9 mouse cellular contexts compared by ENCODE assay signal in the genomic region with DNA sequence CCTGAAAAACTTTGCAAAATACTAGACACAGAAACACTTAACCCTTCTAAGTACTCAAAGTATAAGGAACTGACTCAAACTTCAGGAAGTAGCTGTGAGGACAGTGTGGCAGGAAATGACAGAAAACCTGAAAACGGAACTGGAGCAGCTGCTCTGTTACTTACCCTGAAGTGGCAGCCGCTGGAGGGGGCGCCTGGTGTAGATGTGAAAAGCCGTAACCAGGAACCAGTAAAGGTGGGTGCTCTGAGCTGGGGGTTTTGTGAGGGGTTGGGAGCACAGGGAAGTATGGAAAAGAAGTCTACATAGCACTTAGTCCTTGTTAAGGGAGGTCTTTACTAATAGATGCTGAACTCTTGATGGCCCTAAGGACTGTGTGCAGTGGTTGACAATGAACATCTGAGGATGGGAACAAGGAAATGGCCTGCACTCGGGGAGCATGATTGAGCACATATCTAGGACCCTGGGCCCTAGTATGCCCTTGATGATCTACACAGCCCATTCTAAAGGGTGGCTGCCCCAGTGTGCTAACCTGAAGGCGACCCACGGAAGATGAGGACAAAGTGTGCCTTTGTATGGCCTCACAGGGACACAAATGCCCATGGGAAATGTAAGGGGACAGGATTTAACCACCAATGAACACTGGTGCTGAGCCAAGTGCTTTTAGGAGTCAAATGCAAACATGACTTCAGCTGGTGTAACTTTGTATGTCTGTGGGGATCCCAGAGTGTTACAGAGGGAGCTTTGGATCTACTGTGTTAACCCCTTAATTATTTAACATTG. TPM values are rescaled to one million over a fixed set of nuclear protein-coding genes. Genes with fewer than 3 reads are reported as not detected.
A peak's percentile ranks its signal among the peaks of the same experiment; 100 is the strongest.
DNase-seq lines count a peak whose midpoint lies in the region; ATAC-seq lines count a peak whose summit lies in the region.
"Had no signal": no experiment of that assay in that cellular context is flagged by ENCODE, and none has a peak within 500 bp of the region (broad histone marks: within the 10 kb centered on the region; RNA-seq: fewer than 3 reads in every experiment).

A gene (plus strand): TSS at position 143 of the 780 bp plus-strand sequence.

- 58% methylated on average over 7 of the region's 7 CpGs for WGBS in heart, embryonic 13.5 days
- 25% methylated on average over 7 of the region's 7 CpGs for WGBS in liver, embryonic 15.5 days (ENCODE audit: insufficient replicate concordance)
- 88% methylated on average over 7 of the region's 7 CpGs for WGBS in midbrain, embryonic 13.5 days

- H3K27ac ChIP-seq in heart, embryonic 13.5 days (replicated peaks), result peak within 1 kb of the TSS; percentile 63
- H3K27ac ChIP-seq in liver, embryonic 15.5 days (replicated peaks), result peak within 1 kb of the TSS; percentile 71
- no peak within 1 kb of the TSS for H3K27ac ChIP-seq in midbrain, embryonic 13.5 days
- H3K27ac ChIP-seq: embryonic facial prominence, embryonic 13.5 days had no signal

- peak; percentile 85 for ATAC-seq in CD4-positive, CD25-positive, alpha-beta regulatory T cell, adult 4 months
- no peak for ATAC-seq in heart, embryonic 13.5 days (ENCODE audit: extremely low read depth, insufficient number of reproducible peaks, low FRiP score, low TSS enrichment)
- ATAC-seq in liver, embryonic 15.5 days (ENCODE audit: insufficient read depth), result peak; percentile 35
- no peak for ATAC-seq in midbrain, embryonic 13.5 days

- no peaks in the 10 kb centered on the region for H3K9me3 ChIP-seq in heart, embryonic 13.5 days
- no peaks in the 10 kb centered on the region for H3K9me3 ChIP-seq in liver, embryonic 15.5 days (replicated peaks)
- H3K9me3 ChIP-seq in midbrain, embryonic 13.5 days, result no peaks in the 10 kb centered on the region
- H3K9me3 ChIP-seq: embryonic facial prominence, embryonic 13.5 days had no signal

- H3K4me3 ChIP-seq in heart, embryonic 13.5 days, result peak within 1 kb of the TSS; percentile 20; the same call in 1 of the 2 replicates
- peak within 1 kb of the TSS; percentile 39 for H3K4me3 ChIP-seq in liver, embryonic 15.5 days (replicated peaks)
- no peak within 1 kb of the TSS for H3K4me3 ChIP-seq in midbrain, embryonic 13.5 days (replicated peaks)
- H3K4me3 ChIP-seq: embryonic facial prominence, embryonic 13.5 days had no signal

- DNase-seq in adrenal gland, adult 18-20 months (ENCODE audit: low spot score in 2 of 2), result peak in 1 of 2 experiments; percentile 30
- peak; percentile 84 to 86 for DNase-seq in spleen, postnatal 36 days (ENCODE audit: low spot score in 2 of 2)
- no peak for DNase-seq in gastrocnemius, postnatal 14 days
- DNase-seq in layer of hippocampus, postnatal 25 days (ENCODE audit: extremely low spot score in 1 of 2, low spot score in 1 of 2), result no peak

- no peak within 1 kb of the TSS for H3K9ac ChIP-seq in heart, embryonic 13.5 days
- peak within 1 kb of the TSS; percentile 30; the same call in 1 of the 2 replicates for H3K9ac ChIP-seq in liver, embryonic 15.5 days
- H3K9ac ChIP-seq in midbrain, embryonic 13.5 days (replicated peaks), result no peak within 1 kb of the TSS
- H3K9ac ChIP-seq: embryonic facial prominence, embryonic 13.5 days had no signal

- peaks cover 32% of the 10 kb centered on the region for H3K36me3 ChIP-seq in heart, embryonic 13.5 days
- peaks cover 29% of the 10 kb centered on the region for H3K36me3 ChIP-seq in liver, embryonic 15.5 days (replicated peaks)
- peaks cover 34% of the 10 kb centered on the region for H3K36me3 ChIP-seq in midbrain, embryonic 13.5 days

- H3K27me3 ChIP-seq in heart, embryonic 13.5 days (replicated peaks), result no peaks in the 10 kb centered on the region
- H3K27me3 ChIP-seq in liver, embryonic 15.5 days, result no peaks in the 10 kb centered on the region
- no peaks in the 10 kb centered on the region for H3K27me3 ChIP-seq in midbrain, embryonic 13.5 days
- H3K27me3 ChIP-seq: embryonic facial prominence, embryonic 13.5 days had no signal

- peak within 1 kb of the TSS; percentile 29 for H3K4me2 ChIP-seq in heart, embryonic 13.5 days
- peak within 1 kb of the TSS; percentile 43 for H3K4me2 ChIP-seq in liver, embryonic 15.5 days
- no peak within 1 kb of the TSS for H3K4me2 ChIP-seq in midbrain, embryonic 13.5 days (replicated peaks)
- H3K4me2 ChIP-seq: embryonic facial prominence, embryonic 13.5 days had no signal

- intact Hi-C loops in gastrocnemius, postnatal 14 days (cut with DNase I; ENCODE audit: low total_unique reads), result no loop called here

- peaks cover 17% of the 10 kb centered on the region for H3K4me1 ChIP-seq in heart, embryonic 13.5 days
- peaks cover 14% of the 10 kb centered on the region; the same call in 1 of the 2 replicates for H3K4me1 ChIP-seq in liver, embryonic 15.5 days (replicated peaks)
- no peaks in the 10 kb centered on the region for H3K4me1 ChIP-seq in midbrain, embryonic 13.5 days (replicated peaks)

RNA-seq across cellular contexts. Expression of the gene that starts here (rescaled TPM):
- polyA plus RNA-seq in CD4-positive, CD25-positive, alpha-beta regulatory T cell, adult 4 months (2017; shearing (Covaris generic)), result 100 to 1,000 TPM; 186 to 375 TPM
- 10 to 100 TPM; 11.0 to 15.0 TPM for total RNA-seq in adrenal gland, adult 18-20 months (2021)
- 5.5 and 5.8 TPM in 2 replicates for polyA plus RNA-seq in heart, embryonic 13.5 days (2015; fragmentation: Nextera tagmentation; extraction: Ambion mirVana)
- polyA plus RNA-seq in liver, embryonic 15.5 days (2015; fragmentation: Nextera tagmentation; extraction: Ambion mirVana), result 14.4 and 15.9 TPM in 2 replicates
- 1.4 and 1.8 TPM in 2 replicates for polyA plus RNA-seq in midbrain, embryonic 13.5 days (2015; fragmentation: Nextera tagmentation; extraction: Ambion mirVana)
- 1 to 10 TPM; 4.7 to 5.5 TPM for total RNA-seq in gastrocnemius, postnatal 14 days (2021)
- 1 to 10 TPM; 4.0 to 4.4 TPM for total RNA-seq in layer of hippocampus, postnatal 25 days (2021)

Comparison
In these comparisons a context has a peak if more than half of its experiments do, and no peak if none do; other contexts are left out.
1. RNA of the gene that starts here (polyA plus RNA-seq): 186 to 375 TPM in CD4-positive, CD25-positive, alpha-beta regulatory T cell, adult 4 months; 14.4 to 15.9 TPM in liver, embryonic 15.5 days, 5.5 to 5.8 TPM in heart, embryonic 13.5 days and 1.4 to 1.8 TPM in midbrain, embryonic 13.5 days; every median in the first group is over 10 times any median in the second.
2. ATAC-seq: peak in CD4-positive, CD25-positive, alpha-beta regulatory T cell, adult 4 months (single experiment) and liver, embryonic 15.5 days (single experiment); none in heart, embryonic 13.5 days (single experiment) and midbrain, embryonic 13.5 days (single experiment).
3. DNase-seq: peak in spleen, postnatal 36 days (2 of 2); none in gastrocnemius, postnatal 14 days (single experiment) and layer of hippocampus, postnatal 25 days (0 of 2).